Mouse (Mus musculus) liver, embryonic 16.5 days (tissue): ENCODE results near the gene Gm28035. TPM values are rescaled to one million over a fixed set of nuclear protein-coding genes. Genes with fewer than 3 reads are reported as not detected.

Experiments
- ATAC-seq: fragments of 200-750 bp; cut with Nextera tagmentation; 2 replicates; pipeline ENCODE4 v1.8.0; 2017; ENCODE audit warnings: low read depth, mild to moderate bottlenecking, moderate number of reproducible peaks, moderate library complexity
- H3K27ac ChIP-seq: fragments of 300-500 bp; sonication (generic); 2 replicates; pipeline ENCODE4 v1.5.1; 2014; ENCODE audit warnings: mild to moderate bottlenecking, low read length
- H3K27me3 ChIP-seq: fragments of 300-500 bp; sonication (generic); 2 replicates; pipeline ENCODE4 v1.6.1; 2014; ENCODE audit warnings: low read depth, low read length, mixed read lengths; ENCODE audit not compliant: control insufficient read depth, insufficient read depth
- H3K36me3 ChIP-seq: fragments of 300-500 bp; sonication (generic); 2 replicates; pipeline ENCODE4 v1.6.1; 2014; ENCODE audit warnings: mild to moderate bottlenecking; ENCODE audit not compliant: control insufficient read depth, insufficient read depth
- H3K4me1 ChIP-seq: fragments of 300-500 bp; sonication (generic); 2 replicates; pipeline ENCODE4 v1.6.1; 2014; ENCODE audit warnings: low read depth, low read length, mixed read lengths; ENCODE audit not compliant: control insufficient read depth
- H3K4me2 ChIP-seq: fragments of 300-500 bp; sonication (generic); 2 replicates; pipeline ENCODE4 v1.6.1; 2014; ENCODE audit warnings: low read depth, low read length, mixed read lengths
- H3K4me3 ChIP-seq: fragments of 300-500 bp; sonication (generic); 2 replicates; pipeline ENCODE4 v1.5.1; 2014; ENCODE audit warnings: low read depth, mild to moderate bottlenecking, low read length
- H3K9ac ChIP-seq: fragments of 300-500 bp; sonication (generic); 2 replicates; pipeline ENCODE4 v1.6.1; 2014; ENCODE audit warnings: low read depth, low read length
- H3K9me3 ChIP-seq: fragments of 300-500 bp; sonication (generic); replicated peaks from 2 replicates; pipeline ENCODE4 v1.6.1; 2016; ENCODE audit warnings: low read length; ENCODE audit not compliant: control insufficient read depth
- WGBS: fragments of 180-500 bp; shearing (Covaris S2); extraction: QIAGEN DNeasy Blood & Tissue Kit; methylation state at CpG from one replicate; pipeline ENCODE4 v1.1.7; 2014; ENCODE audit not compliant: insufficient replicate concordance; 5-methylcytosine and 5-hydroxymethylcytosine counted together
- polyA plus RNA-seq: library from polyadenylated mRNA; unstranded; fragments of >200 nt; fragmentation: Nextera tagmentation; extraction: Ambion mirVana; gene quantifications from 2 replicates; pipeline ENCODE4 v1.2.1, GENCODE M21; 2015

Gm28035 gene
- polyA plus RNA-seq, 1 experiment from 2014 or later, result 0.15 TPM

DNA sequence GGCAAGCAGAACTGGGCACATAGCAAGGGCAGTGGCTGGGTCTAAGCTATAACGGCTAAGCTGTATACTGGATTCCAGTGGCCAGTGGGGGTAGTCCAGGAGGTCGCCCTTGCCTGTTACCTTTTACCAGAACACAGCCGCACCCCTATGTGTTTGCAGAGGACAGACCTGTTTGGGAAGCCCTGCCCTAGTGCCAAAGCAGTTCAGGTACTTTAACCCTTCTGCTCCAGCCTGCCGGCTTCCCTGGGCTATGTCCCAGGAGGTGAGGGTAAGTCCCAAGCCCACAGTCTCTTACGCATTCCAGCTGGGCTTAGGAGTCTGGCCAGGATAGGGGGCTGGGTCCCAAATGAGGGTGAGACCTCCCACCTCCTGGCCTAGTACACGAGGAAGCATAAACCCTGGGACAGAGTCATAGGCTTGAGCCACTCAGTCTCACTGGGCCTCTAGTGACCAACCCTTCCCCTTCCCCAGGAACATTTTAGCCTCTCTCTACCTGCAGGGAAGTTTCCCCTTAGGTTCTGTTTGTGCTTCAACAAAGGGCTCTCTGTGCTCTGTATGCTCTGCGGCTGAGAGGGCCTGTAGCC is 4.3 kb downstream of the Gm28035 start:
- H3K4me3 ChIP-seq, result no peak overlapping the region
- H3K4me1 ChIP-seq, result peaks cover 28% of the 10 kb centered on the region
- H3K27ac ChIP-seq, result no peak overlapping the region
- H3K9ac ChIP-seq, result no peak overlapping the region
- no peak overlapping the region for H3K4me2 ChIP-seq
- WGBS, result 73% methylated on average over 7 of the region's 7 CpGs
- H3K36me3 ChIP-seq, result peaks cover 22% of the 10 kb centered on the region
- no peaks in the 10 kb centered on the region for H3K9me3 ChIP-seq
- ATAC-seq, result peak; percentile 39
- H3K27me3 ChIP-seq, result no peaks in the 10 kb centered on the region

DNA sequence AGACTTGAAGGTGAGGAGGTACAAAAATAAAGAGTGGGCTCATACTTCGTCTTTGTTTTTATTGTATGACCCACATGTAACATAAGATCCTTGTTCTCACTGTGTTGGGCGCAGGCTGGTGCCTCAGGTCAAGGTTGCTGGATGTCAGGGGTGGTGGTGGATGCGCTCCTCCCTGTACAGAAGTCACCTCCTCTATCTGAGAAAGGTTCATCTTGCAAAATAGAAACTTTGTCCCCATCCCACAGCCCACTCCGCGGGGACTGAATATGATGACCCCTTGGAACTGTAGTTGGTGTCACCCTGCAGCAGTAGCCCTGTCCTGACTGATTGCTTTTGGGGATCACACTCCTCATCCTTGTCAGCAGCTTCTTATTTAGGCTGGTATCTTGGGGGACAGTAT is 6.7 kb downstream of the Gm28035 start:
- 0 out of 2 replicates have a peak, but pooled peaks have one; percentile 6 for ATAC-seq
- H3K4me3 ChIP-seq, result no peak overlapping the region
- no peaks in the 10 kb centered on the region for H3K27me3 ChIP-seq
- H3K9ac ChIP-seq, result no peak overlapping the region
- H3K36me3 ChIP-seq, result peaks cover 12% of the 10 kb centered on the region; the same call in 1 of the 2 replicates
- 75% methylated on average over 5 of the region's 5 CpGs for WGBS
- no peaks in the 10 kb centered on the region for H3K9me3 ChIP-seq
- peaks cover 26% of the 10 kb centered on the region for H3K4me1 ChIP-seq
- no peak overlapping the region for H3K27ac ChIP-seq
- H3K4me2 ChIP-seq, result no peak overlapping the region

GRCm38 (mm10) chr2:30247681-30248080 is 7.3 kb downstream of the Gm28035 start:
- no peak for ATAC-seq
- no peak overlapping the region for H3K4me3 ChIP-seq
- H3K9me3 ChIP-seq, result no peaks in the 10 kb centered on the region
- no peak overlapping the region for H3K4me2 ChIP-seq
- peaks cover 12% of the 10 kb centered on the region; the same call in 1 of the 2 replicates for H3K36me3 ChIP-seq
- peaks cover 23% of the 10 kb centered on the region for H3K4me1 ChIP-seq
- H3K9ac ChIP-seq, result no peak overlapping the region
- H3K27ac ChIP-seq, result no peak overlapping the region
- no peaks in the 10 kb centered on the region for H3K27me3 ChIP-seq
- whole genome bisulfite sequencing, result 79% methylated on average over 4 of the region's 4 CpGs

GRCm38 (mm10) chr2:30249182-30249581 is 8.8 kb downstream of the Gm28035 start:
- Histone ChIP-seq H3K4me3 (no peak overlapping the region), H3K4me1 (peaks cover 17% of the 10 kb centered on the region), H3K27me3 (no peaks in the 10 kb centered on the region), H3K9ac (no peak overlapping the region), H3K4me2 (no peak overlapping the region), H3K27ac (no peak overlapping the region), H3K9me3 (no peaks in the 10 kb centered on the region), H3K36me3 (peaks cover 6% of the 10 kb centered on the region; the same call in 1 of the 2 replicates)
- WGBS, result 80% methylated on average over 3 of the region's 3 CpGs
- ATAC-seq, result no peak

GRCm38 (mm10) chr2:30250166-30251128 is 10.1 kb downstream of the Gm28035 start:
- Histone ChIP-seq H3K9ac (no peak overlapping the region), H3K4me3 (no peak overlapping the region), H3K4me2 (no peak overlapping the region), H3K27me3 (no peaks in the 10 kb centered on the region), H3K9me3 (no peaks in the 10 kb centered on the region), H3K4me1 (peaks cover 16% of the 10 kb centered on the region), H3K27ac (no peak overlapping the region), H3K36me3 (peaks cover 12% of the 10 kb centered on the region)
- 77% methylated on average over 10 of the region's 10 CpGs for WGBS
- no peak for ATAC-seq

DNA sequence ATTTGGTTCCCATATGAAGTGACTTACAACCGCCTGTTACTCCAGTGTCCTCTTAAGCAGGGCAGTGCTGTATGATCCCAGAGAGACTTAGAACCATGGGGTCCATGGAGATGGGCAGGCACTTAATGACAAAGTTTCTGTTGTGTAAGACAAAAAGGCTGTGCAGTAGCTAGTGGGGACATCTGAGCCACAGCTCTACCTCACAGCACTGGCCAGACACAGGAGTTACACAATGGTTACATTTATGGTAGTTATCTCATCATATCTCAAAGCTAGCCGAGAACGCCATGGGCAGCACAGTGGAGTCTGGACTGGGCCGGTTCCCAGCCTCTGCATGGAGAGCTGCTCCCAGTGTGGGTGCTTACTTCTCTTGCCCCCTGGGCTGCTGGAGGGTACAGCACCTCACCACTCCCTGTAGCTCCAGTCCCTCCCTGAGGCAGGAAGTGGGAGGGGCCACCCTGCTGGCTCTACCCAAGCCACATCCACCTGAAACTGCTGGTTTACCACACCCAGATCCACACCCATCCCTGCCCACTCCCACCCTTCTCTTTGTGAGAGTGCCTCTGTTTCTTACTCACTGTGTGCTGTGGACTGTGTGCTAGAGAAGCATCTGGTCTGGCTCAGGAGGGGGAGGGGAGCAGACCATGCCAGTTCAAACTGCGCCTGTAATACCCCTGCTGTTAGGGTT is 11.2 kb downstream of the Gm28035 start:
- WGBS, result 41% methylated on average over 5 of the region's 5 CpGs
- no peaks in the 10 kb centered on the region for H3K27me3 ChIP-seq
- H3K4me2 ChIP-seq, result peak overlapping the region; percentile 15
- H3K9me3 ChIP-seq, result no peaks in the 10 kb centered on the region
- peak; percentile 69 for ATAC-seq
- H3K4me3 ChIP-seq, result no peak overlapping the region
- H3K4me1 ChIP-seq, result peaks cover 12% of the 10 kb centered on the region
- no peak overlapping the region for H3K9ac ChIP-seq
- peak overlapping the region; percentile 39 for H3K27ac ChIP-seq
- H3K36me3 ChIP-seq, result peaks cover 23% of the 10 kb centered on the region

GRCm38 (mm10) chr2:30252521-30252920 is 12.2 kb downstream of the Gm28035 start:
- H3K9ac ChIP-seq, result no peak overlapping the region
- H3K9me3 ChIP-seq, result no peaks in the 10 kb centered on the region
- 67% methylated on average over 3 of the region's 3 CpGs for WGBS
- no peak overlapping the region for H3K4me3 ChIP-seq
- H3K36me3 ChIP-seq, result peaks cover 30% of the 10 kb centered on the region
- no peak overlapping the region for H3K4me2 ChIP-seq
- H3K27me3 ChIP-seq, result no peaks in the 10 kb centered on the region
- H3K4me1 ChIP-seq, result peaks cover 12% of the 10 kb centered on the region
- no peak overlapping the region for H3K27ac ChIP-seq
- no peak for ATAC-seq

GRCm38 (mm10) chr2:30253809-30254208 is 13.4 kb downstream of the Gm28035 start:
- WGBS, result 40% methylated on average over 5 of the region's 5 CpGs
- Histone ChIP-seq H3K4me1 (peaks cover 12% of the 10 kb centered on the region), H3K4me2 (no peak overlapping the region), H3K9ac (no peak overlapping the region), H3K27me3 (no peaks in the 10 kb centered on the region), H3K4me3 (no peak overlapping the region), H3K9me3 (no peaks in the 10 kb centered on the region), H3K27ac (no peak overlapping the region), H3K36me3 (peaks cover 30% of the 10 kb centered on the region)
- no peak for ATAC-seq
